Mouse (Mus musculus) inflammation-experienced regulatory T-cells, adult 6 months (primary cell): Measurements from ENCODE around the gene Bpifc. TPM values are rescaled to one million over a fixed set of nuclear protein-coding genes. Genes with fewer than 3 reads are reported as not detected.
A peak's percentile ranks its signal among the peaks of the same experiment; 100 is the strongest.
"Not testable (repeated sequence)": the region's sequence is repeated elsewhere in the genome, so short reads cannot be mapped to it uniquely, and the experiment has no call there.

Experiments
- ATAC-seq: one replicate; pipeline ENCODE4 v1.8.0; 2017
- polyA plus RNA-seq, 3 experiments: library from polyadenylated mRNA; unstranded; fragments of 100-300 nt; shearing (Covaris generic); gene quantifications; one replicate each; pipeline ENCODE4 v1.2.1; 2017

The Bpifc gene
- polyA plus RNA-seq = not detected

GRCm38 (mm10) chr10:86011781-86012180, at the start of gene Bpifc:
Gene Bpifc (minus strand): TSS chr10:86011895.
- no peak for ATAC-seq

GRCm38 (mm10) chr10:86060267-86060666, 48.6 kb upstream of the Bpifc start:
- no peak for ATAC-seq

GRCm38 (mm10) chr10:86057712-86058111, 46.0 kb upstream of the Bpifc start:
- no peak for ATAC-seq

- no peak for ATAC-seq
Observed at GRCm38 (mm10) chr10:86057286-86057685, 45.6 kb upstream of the Bpifc start.

- no peak for ATAC-seq
Observed at GRCm38 (mm10) chr10:86056297-86056903, 44.7 kb upstream of the Bpifc start.

- no peak for ATAC-seq
Observed at GRCm38 (mm10) chr10:86052818-86053522, 41.3 kb upstream of the Bpifc start.

- ATAC-seq = no peak
Observed at GRCm38 (mm10) chr10:86050522-86050921, 38.8 kb upstream of the Bpifc start.

- no peak for ATAC-seq
Observed at GRCm38 (mm10) chr10:86047786-86048185, 36.1 kb upstream of the Bpifc start.

GRCm38 (mm10) chr10:86046371-86046770, 34.7 kb upstream of the Bpifc start:
- ATAC-seq = no peak

GRCm38 (mm10) chr10:86044066-86044465, 32.4 kb upstream of the Bpifc start:
- no peak for ATAC-seq

- no peak for ATAC-seq
Observed at GRCm38 (mm10) chr10:86043651-86044050, 32.0 kb upstream of the Bpifc start.

GRCm38 (mm10) chr10:86034007-86034728, 22.5 kb upstream of the Bpifc start:
- no peak for ATAC-seq

- ATAC-seq = no peak
Observed at GRCm38 (mm10) chr10:86032517-86032916, 20.8 kb upstream of the Bpifc start.

GRCm38 (mm10) chr10:86030743-86031142, 19.0 kb upstream of the Bpifc start:
- ATAC-seq = no peak

GRCm38 (mm10) chr10:86026807-86027206, 15.1 kb upstream of the Bpifc start:
- ATAC-seq = not testable (repeated sequence)

GRCm38 (mm10) chr10:86026354-86026753, 14.7 kb upstream of the Bpifc start:
- no peak for ATAC-seq

GRCm38 (mm10) chr10:86025906-86026305, 14.2 kb upstream of the Bpifc start:
- no peak for ATAC-seq

GRCm38 (mm10) chr10:86023149-86023548, 11.5 kb upstream of the Bpifc start:
- ATAC-seq = no peak

GRCm38 (mm10) chr10:86022474-86022816, 10.8 kb upstream of the Bpifc start:
- ATAC-seq = peak; percentile 25

- ATAC-seq = peak; percentile 89
Observed at GRCm38 (mm10) chr10:86021749-86022473, 10.2 kb upstream of the Bpifc start, which contains the start of gene Fbxo7. Gene Fbxo7 (plus strand): TSS chr10:86021972.

GRCm38 (mm10) chr10:86021408-86021748, 9.7 kb upstream of the Bpifc start:
- peak; percentile 35 for ATAC-seq

GRCm38 (mm10) chr10:86018813-86019212, 7.1 kb upstream of the Bpifc start:
- ATAC-seq = no peak

GRCm38 (mm10) chr10:86017781-86018180, 6.1 kb upstream of the Bpifc start:
- ATAC-seq = no peak
